Mouse (Mus musculus) forebrain, embryonic 11.5 days (tissue): Measurements from ENCODE around the gene Tmem201. TPM values are rescaled to one million over a fixed set of nuclear protein-coding genes. Genes with fewer than 3 reads are reported as not detected.

Experiments
- ATAC-seq: fragments of 200-750 bp; cut with Nextera tagmentation; replicated peaks from 2 replicates; pipeline ENCODE4 v1.8.0; 2017; ENCODE audit warnings: moderate TSS enrichment; ENCODE audit not compliant: low FRiP score
- DNase-seq: peaks from one replicate; pipeline ENCODE4 v3.0.0-alpha.2; 2017; ENCODE audit warnings: low spot score
- H3K27ac ChIP-seq: fragments of 300-500 bp; sonication (generic); 2 replicates; pipeline ENCODE4 v1.5.1; 2014; ENCODE audit warnings: low read depth, low read length
- H3K27me3 ChIP-seq: fragments of 300-500 bp; sonication (generic); 2 replicates; pipeline ENCODE4 v1.6.1; 2014; ENCODE audit warnings: mild to moderate bottlenecking, low read length, mixed read lengths; ENCODE audit not compliant: control insufficient read depth, insufficient read depth
- H3K36me3 ChIP-seq: fragments of 300-500 bp; sonication (generic); 2 replicates; pipeline ENCODE4 v1.6.1; 2014; ENCODE audit warnings: mild to moderate bottlenecking, low read length, moderate library complexity, mixed read lengths; ENCODE audit not compliant: control insufficient read depth, insufficient read depth
- H3K4me1 ChIP-seq: fragments of 300-500 bp; sonication (generic); replicated peaks from 2 replicates; pipeline ENCODE4 v1.6.1; 2014; ENCODE audit warnings: low read length, mixed read lengths; ENCODE audit not compliant: control insufficient read depth, insufficient read depth
- H3K4me2 ChIP-seq: fragments of 300-500 bp; sonication (generic); 2 replicates; pipeline ENCODE4 v1.6.1; 2014; ENCODE audit warnings: low read depth, mild to moderate bottlenecking, low read length, moderate library complexity, mixed read lengths; ENCODE audit not compliant: severe bottlenecking
- H3K4me3 ChIP-seq: fragments of 300-500 bp; sonication (generic); 2 replicates; pipeline ENCODE4 v1.5.1; 2014; ENCODE audit warnings: low read depth, low read length
- H3K9ac ChIP-seq: fragments of 300-500 bp; sonication (generic); 2 replicates; pipeline ENCODE4 v1.6.1; 2014; ENCODE audit warnings: low read length
- H3K9me3 ChIP-seq: fragments of 300-500 bp; sonication (generic); 2 replicates; pipeline ENCODE4 v1.6.1; 2016; ENCODE audit warnings: low read length, mixed read lengths; ENCODE audit not compliant: control insufficient read depth
- WGBS: fragments of 180-500 bp; shearing (Covaris S2); extraction: QIAGEN DNeasy Blood & Tissue Kit; methylation state at CpG from one replicate; pipeline ENCODE4 v1.1.7; 2014; 5-methylcytosine and 5-hydroxymethylcytosine counted together
- polyA plus RNA-seq: library from polyadenylated mRNA; unstranded; fragments of >200 nt; fragmentation: Nextera tagmentation; extraction: Ambion mirVana; gene quantifications from 2 replicates; pipeline ENCODE4 v1.2.1, GENCODE M21; 2014

Tmem201 gene
- polyA plus RNA-seq, 1 experiment from 2014 or later: 25.1 TPM

DNA sequence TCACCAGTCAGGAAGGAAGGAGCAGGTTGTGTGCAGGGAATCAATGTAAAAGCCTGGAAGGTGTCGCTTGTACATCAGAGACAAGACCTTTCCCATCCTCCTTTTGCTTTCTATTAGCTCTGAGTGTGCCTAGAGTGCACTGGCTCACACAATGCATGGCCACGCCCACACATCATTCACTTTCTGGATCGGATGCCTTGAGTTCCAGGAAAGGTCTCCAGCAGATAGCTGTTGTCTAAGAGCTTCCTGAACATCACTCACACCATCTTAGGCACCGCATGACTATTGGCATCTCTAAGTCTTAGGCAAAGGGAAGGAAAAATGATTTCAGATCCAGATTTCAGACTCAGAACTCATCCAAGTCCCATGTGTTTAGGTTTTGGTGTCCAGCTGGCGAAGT, 1.6 kb upstream of the Tmem201 start:
- no peak overlapping the region for H3K4me2 ChIP-seq
- WGBS: 81% methylated on average over 5 of the region's 5 CpGs
- no peaks in the 10 kb centered on the region for H3K9me3 ChIP-seq
- DNase-seq (no peak), ATAC-seq (no peak)
- no peak overlapping the region for H3K27ac ChIP-seq
- no peak overlapping the region for H3K9ac ChIP-seq
- no peaks in the 10 kb centered on the region for H3K27me3 ChIP-seq
- no peaks in the 10 kb centered on the region for H3K36me3 ChIP-seq
- H3K4me3 ChIP-seq: no peak overlapping the region
- peaks cover 16% of the 10 kb centered on the region for H3K4me1 ChIP-seq

DNA sequence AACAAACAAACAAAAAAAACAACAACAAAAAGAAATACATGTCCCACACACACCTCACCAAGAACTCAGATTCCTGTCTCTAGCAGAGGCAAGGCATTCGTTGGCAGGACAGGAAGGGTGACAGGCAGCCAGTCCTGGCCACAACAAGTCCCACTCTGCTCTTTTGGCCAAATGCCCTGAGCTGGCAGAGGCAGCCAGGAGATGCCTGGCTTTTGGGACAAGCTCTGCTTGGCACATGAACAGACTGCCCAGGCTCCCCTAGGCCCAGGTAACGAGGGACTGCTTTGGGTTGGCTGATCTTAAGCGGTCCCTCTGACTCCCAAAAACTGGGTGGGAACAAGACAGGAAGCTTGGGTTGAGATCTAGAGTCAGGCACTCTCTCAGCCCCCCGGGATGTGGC, 1.3 kb downstream of the Tmem201 start:
- 47% methylated on average over 4 of the region's 4 CpGs for WGBS
- peaks cover 28% of the 10 kb centered on the region for H3K4me1 ChIP-seq

DNA sequence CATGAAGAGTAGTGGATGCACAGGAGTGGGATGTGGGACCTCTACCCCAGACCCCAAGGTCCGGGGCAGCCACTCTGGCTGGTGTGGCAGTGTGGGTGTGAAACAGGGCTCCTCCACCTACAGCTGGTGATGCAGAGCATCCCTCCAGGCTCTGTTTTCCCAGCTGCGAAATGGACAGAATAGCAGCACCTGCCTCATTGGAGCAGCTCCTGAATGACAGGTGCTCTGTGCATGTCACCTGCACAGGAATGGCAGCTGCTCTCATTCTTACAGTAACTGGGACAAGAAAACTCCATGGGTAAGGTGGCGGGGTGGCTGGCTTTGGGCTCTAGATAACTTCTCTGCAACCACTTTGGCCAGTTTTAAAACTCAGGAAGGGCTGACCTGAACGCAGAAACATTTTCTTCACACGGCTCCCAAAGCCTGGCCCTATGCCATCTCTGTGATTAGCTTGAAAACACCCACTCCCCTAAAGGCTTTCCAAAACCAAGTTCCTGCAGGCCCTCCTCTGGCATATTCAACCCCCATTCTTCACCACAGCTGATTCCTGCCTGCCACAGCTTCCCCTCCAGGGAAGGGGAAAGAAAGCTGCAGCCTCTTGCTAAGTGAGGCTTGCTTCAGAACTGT, 2.1 kb downstream of the Tmem201 start:
- no peak overlapping the region for H3K4me2 ChIP-seq
- no peak overlapping the region for H3K4me3 ChIP-seq
- ATAC-seq (no peak), DNase-seq (no peak)
- no peaks in the 10 kb centered on the region for H3K27me3 ChIP-seq
- 85% methylated on average over 5 of the region's 5 CpGs for WGBS
- H3K27ac ChIP-seq: no peak overlapping the region
- no peaks in the 10 kb centered on the region for H3K9me3 ChIP-seq
- no peak overlapping the region for H3K9ac ChIP-seq
- H3K36me3 ChIP-seq: no peaks in the 10 kb centered on the region
- peaks cover 28% of the 10 kb centered on the region for H3K4me1 ChIP-seq

More for the DNA sequence above, 1.3 kb downstream of the Tmem201 start:
- Histone ChIP-seq H3K27me3 (no peaks in the 10 kb centered on the region), H3K9me3 (no peaks in the 10 kb centered on the region), H3K4me3 (peak overlapping the region; percentile 87), H3K9ac (peak overlapping the region; percentile 92), H3K27ac (no peak overlapping the region), H3K4me2 (peak overlapping the region; percentile 98), H3K36me3 (no peaks in the 10 kb centered on the region)
- no peak for DNase-seq
- no peak for ATAC-seq

DNA sequence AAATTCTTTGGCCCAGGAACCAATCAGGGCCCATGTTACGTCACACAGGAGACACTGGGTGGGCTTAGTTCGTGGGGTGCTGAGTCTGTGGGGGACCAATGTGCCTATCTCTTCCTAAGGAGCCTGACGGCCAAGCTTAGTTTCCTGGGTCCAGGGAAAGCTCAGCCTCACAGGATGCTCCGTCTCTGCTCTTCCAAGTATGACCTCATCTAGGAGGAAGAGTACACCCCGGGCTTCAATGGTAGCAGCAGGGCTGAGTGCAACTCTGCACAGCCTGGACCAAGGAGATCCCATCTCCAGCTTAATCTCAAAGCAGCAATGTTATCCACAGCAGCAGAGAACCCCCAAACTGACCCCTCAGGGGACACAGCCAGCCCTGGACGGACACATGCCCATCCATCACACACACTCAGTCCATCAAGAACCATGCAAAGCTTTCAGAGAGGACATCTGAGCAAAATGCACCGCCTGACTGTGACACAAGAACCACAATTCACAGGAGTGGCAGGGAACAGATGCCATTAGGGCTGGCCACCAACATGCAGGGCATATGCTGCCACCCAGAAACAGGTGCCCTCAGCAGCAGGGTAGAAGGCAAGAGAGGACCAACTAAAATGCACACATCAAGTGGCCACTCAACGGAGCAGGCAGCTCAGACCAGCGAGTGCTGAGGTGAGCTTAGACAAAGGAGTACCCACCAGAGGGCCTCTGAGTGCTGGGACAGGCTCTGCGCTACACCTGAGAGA, 2.9 kb downstream of the Tmem201 start:
- H3K9ac ChIP-seq: no peak overlapping the region
- H3K9me3 ChIP-seq: no peaks in the 10 kb centered on the region
- H3K36me3 ChIP-seq: no peaks in the 10 kb centered on the region; the same call in 1 of the 2 replicates
- no peaks in the 10 kb centered on the region for H3K27me3 ChIP-seq
- no peak for ATAC-seq
- WGBS: 83% methylated on average over 10 of the region's 10 CpGs
- no peak overlapping the region for H3K4me3 ChIP-seq
- DNase-seq: no peak
- H3K4me2 ChIP-seq: no peak overlapping the region
- peaks cover 28% of the 10 kb centered on the region for H3K4me1 ChIP-seq
- H3K27ac ChIP-seq: no peak overlapping the region

DNA sequence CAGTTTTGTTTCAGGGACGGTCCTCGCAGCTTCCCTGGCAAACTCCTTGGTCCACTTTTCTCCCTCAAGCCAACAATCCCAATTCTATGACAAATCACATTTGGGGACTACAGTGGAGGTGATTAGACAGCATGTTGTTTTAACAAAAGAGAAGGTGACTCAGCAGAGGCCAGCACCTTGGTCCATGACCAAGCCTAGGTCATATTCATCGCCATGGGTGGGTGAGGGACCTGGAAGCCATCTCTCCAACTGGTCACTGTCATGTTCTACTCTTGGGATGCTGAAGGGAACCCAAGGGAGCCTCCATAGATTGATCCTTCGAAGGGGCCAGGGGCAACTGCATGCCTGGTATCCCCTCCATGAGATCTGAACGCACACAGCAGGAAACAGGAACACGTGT, 3.6 kb downstream of the Tmem201 start:
- WGBS: 94% methylated on average over 6 of the region's 6 CpGs
- ATAC-seq: no peak
- no peak overlapping the region; the same call in 1 of the 2 replicates for H3K9ac ChIP-seq
- H3K9me3 ChIP-seq: no peaks in the 10 kb centered on the region
- peaks cover 3% of the 10 kb centered on the region; the same call in 1 of the 2 replicates for H3K36me3 ChIP-seq
- peak overlapping the region; percentile 37; the same call in 1 of the 2 replicates for H3K27ac ChIP-seq
- H3K4me1 ChIP-seq: peaks cover 28% of the 10 kb centered on the region
- no peak overlapping the region for H3K4me2 ChIP-seq
- no peaks in the 10 kb centered on the region for H3K27me3 ChIP-seq
- DNase-seq: no peak
- H3K4me3 ChIP-seq: no peak overlapping the region

DNA sequence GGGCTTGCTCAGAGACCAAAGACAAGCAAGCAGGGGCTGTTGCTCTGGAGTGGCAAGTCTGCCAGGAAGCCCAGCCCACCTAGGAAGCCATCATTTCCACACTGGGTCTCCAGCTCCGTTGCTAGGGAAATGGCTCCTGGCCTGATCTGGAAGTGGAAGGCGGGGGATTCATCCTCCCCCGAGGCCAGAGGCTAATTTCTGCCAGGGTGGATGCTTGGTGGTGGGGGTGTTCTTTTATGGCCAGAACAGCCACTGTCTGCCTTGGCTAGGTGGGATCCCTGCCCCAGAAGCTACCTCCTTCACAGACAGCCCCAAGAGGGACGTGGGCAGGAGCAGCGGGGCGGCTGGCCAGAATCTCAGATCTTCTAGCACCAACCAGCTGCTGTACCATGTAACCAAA, 4.1 kb downstream of the Tmem201 start:
- WGBS: 56% methylated on average over 6 of the region's 6 CpGs
- DNase-seq (no peak), ATAC-seq (no peak)
- Histone ChIP-seq H3K36me3 (peaks cover 3% of the 10 kb centered on the region; the same call in 1 of the 2 replicates), H3K4me3 (no peak overlapping the region), H3K27ac (peak overlapping the region; percentile 37; the same call in 1 of the 2 replicates), H3K4me2 (no peak overlapping the region), H3K9me3 (no peaks in the 10 kb centered on the region), H3K27me3 (no peaks in the 10 kb centered on the region), H3K9ac (no peak overlapping the region; the same call in 1 of the 2 replicates), H3K4me1 (peaks cover 28% of the 10 kb centered on the region)

DNA sequence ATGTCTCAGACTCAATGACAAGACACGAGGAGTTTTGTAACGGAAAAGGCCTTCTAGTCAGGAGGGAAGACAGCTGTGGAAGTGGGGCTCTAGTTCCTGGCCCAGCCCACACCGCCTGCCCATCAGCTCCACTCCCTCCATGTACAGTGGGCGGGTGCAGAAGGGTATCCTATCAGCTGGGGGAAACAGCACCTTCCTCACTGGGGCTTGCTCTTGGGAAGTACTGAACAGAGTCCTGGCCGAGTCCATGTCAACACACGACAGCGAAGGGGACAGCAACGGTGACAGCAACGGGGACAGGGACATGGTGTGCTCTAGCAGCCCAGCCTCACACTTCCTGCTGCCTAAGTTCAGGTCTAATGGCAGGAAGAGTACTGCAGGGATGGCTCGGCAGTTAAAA, 5.0 kb downstream of the Tmem201 start:
- 85% methylated on average over 10 of the region's 10 CpGs for WGBS
- no peak overlapping the region for H3K4me2 ChIP-seq
- H3K36me3 ChIP-seq: peaks cover 3% of the 10 kb centered on the region; the same call in 1 of the 2 replicates
- ATAC-seq (no peak), DNase-seq (no peak)
- H3K9ac ChIP-seq: no peak overlapping the region
- H3K27ac ChIP-seq: no peak overlapping the region
- peaks cover 28% of the 10 kb centered on the region for H3K4me1 ChIP-seq
- no peaks in the 10 kb centered on the region for H3K27me3 ChIP-seq
- H3K9me3 ChIP-seq: no peaks in the 10 kb centered on the region
- no peak overlapping the region for H3K4me3 ChIP-seq

DNA sequence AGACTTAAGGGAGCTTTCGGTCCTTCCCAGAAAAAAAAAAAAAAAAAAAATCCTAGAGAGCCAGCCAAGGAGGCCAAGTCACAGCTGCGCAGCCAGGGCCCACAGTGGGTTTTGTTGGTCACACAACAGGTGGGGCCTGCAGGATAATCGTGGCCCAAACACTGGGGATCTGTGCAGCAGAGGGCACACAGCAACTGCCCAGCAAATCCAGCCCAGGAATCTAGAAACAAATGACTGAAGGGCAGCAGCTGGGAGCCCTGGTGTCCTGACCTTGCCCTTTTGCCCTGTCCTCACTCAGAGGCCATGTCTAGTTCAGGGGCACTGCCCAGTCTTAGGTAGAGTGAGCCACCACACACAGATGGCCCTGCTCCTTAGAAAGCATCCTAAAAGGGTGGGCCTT, 5.5 kb downstream of the Tmem201 start:
- H3K36me3 ChIP-seq: peaks cover 3% of the 10 kb centered on the region
- no peak overlapping the region for H3K4me2 ChIP-seq
- no peaks in the 10 kb centered on the region for H3K9me3 ChIP-seq
- no peaks in the 10 kb centered on the region for H3K27me3 ChIP-seq
- H3K4me3 ChIP-seq: no peak overlapping the region
- ATAC-seq (no peak), DNase-seq (no peak)
- 87% methylated on average over 3 of the region's 3 CpGs for WGBS
- peaks cover 28% of the 10 kb centered on the region for H3K4me1 ChIP-seq
- H3K27ac ChIP-seq: no peak overlapping the region
- no peak overlapping the region for H3K9ac ChIP-seq
